Mouse (Mus musculus): ENCODE results near the gene Zic4. TPM values are rescaled to one million over a fixed set of nuclear protein-coding genes. Genes with fewer than 3 reads are reported as not detected.

The Zic4 gene
- total RNA-seq, 2 experiments from 2014 or later: 2.8 to 3.3 TPM

DNA sequence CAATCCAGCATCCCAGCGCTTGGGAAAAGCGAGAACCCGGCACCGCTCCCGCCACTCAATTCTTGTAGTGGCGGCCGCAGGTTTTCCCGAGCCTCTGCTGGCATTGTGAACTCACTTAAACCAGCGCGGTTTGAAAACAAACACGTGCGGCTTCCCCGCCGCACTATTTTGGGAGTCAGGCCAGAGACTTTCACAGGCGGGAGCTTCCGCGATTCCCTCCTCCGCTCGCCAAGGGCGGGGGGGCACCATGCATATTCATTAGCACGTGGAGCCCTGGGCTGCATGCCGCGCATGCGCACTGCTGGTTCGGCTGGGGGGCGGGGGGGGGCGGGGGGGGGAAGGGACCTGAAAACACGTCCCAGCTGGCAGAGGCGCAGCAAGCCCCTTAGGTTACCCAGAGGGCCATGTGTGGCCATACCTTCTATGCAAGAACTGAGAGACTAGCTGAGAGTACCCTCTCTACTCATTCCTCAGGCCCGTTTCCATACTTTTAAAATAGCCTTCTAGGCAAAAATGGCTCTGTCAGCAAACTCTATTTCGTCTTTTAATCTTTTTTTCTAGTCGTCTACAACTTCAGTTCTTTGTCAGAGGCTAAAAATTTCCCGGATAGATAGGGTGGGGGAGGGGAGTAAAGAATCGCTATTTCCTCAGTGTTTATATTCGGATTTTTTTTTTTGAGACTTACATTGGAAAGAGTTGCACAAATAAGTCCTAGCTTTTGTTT lies 6.4 kb upstream of the Zic4 start:
- no peak for TF ChIP-seq CTCF (conservative IDR thresholded peaks at IDR 0.05)
- peak overlapping the region; percentile 41 for H3K4me3 ChIP-seq
- peak; percentile 16 to 45 for DNase-seq (ENCODE audit: low spot score in 2 of 2)
- H3K27ac ChIP-seq: 0 out of 2 replicates have a peak overlapping the region, but pooled peaks have one; percentile 36

- no peak for DNase-seq (ENCODE audit: low spot score in 2 of 2)
- H3K4me3 ChIP-seq: no peak overlapping the region
- H3K27ac ChIP-seq: no peak overlapping the region
- no peak for TF ChIP-seq CTCF (conservative IDR thresholded peaks at IDR 0.05)
Observed at GRCm38 (mm10) chr9:91356353-91356740, 5.9 kb upstream of the Zic4 start.

GRCm38 (mm10) chr9:91357321-91357720 lies 4.9 kb upstream of the Zic4 start:
- DNase-seq (ENCODE audit: low spot score in 2 of 2): no peak
- Histone ChIP-seq H3K4me3 (no peak overlapping the region), H3K27ac (no peak overlapping the region)
- no peak for TF ChIP-seq CTCF (conservative IDR thresholded peaks at IDR 0.05)

DNA sequence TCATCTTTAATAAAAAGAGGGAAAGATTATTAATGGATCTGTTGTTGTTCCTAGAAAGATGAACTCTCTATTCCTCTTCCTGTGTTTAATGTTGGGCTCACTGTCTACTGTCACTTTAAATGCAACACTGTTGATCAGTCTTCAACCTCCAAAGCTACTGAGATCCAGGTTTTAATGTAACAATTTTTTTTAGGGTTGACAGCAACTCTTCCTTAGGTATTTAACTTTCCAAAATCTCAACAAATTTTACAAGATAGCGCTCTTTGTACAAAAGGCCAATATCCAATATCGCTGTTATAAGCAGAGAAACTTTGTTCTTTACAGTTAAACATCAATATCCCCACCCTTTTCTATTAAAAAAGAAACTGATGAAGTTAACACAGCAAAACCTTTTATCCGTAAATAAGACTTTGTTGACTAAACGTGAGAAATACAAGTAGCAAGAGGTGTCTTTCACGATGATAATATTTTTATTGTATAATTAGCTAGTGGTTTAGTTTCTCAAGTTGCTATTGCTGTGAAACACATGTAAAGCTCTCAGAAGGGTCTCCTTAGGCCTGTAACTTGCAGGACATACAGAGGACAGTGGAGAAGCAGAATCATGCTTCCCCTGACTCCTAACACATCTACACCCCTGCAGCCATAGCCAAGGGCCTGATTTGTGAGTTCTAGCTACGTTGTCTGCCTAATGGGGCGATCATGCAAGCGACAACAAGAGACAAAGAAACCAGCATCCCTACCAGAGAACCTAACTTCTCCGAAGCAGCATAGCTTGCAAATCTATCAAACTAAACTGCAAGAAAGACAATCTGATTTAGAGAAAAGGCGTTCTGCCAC lies 3.1 kb upstream of the Zic4 start:
- TF ChIP-seq CTCF (conservative IDR thresholded peaks at IDR 0.05): no peak
- DNase-seq (ENCODE audit: low spot score in 2 of 2): no peak
- H3K4me3 ChIP-seq: no peak overlapping the region
- no peak overlapping the region for H3K27ac ChIP-seq

DNA sequence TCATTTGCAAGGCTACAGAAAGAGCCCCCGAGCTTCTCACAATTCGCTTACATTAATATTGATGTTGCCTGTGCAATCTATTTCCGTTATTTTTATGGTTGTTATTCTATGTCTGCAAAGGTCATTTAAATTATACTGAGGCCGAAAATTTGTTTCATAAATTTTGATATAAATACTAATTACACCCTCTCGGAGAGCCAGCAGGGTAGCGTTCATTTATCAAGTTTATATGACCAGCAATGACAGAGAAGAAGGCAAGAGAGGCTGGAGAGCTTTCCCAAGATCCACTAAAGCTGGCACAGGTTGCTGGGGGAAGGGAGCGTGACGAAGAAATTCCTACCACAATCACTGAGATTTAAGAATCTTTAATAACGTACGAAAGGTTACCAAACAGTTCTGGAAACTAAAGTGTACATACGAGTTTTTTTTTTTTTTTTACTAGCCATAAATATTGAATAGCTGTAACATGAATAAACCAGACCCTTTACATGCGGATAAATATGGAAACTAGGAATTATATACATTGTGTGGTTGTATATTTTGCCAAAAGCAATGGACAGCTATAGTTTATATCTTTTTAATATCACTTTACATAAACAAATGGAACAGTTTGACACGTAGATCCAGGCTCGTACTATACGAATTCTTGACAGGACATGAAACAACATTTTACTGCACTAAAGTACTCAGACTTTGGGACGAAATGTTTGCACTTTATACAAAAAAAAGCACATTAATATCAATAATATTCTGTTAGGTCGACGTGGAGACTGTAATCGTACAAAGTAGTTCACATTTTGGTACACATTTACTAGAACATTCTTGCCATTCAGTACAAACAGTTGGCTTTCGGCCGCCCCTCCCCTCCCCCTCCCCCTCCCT lies 1.8 kb upstream of the Zic4 start:
- DNase-seq (ENCODE audit: low spot score in 2 of 2): no peak
- Histone ChIP-seq H3K4me3 (no peak overlapping the region; the same call in 1 of the 2 replicates), H3K27ac (no peak overlapping the region)
- TF ChIP-seq CTCF (conservative IDR thresholded peaks at IDR 0.05): no peak

- no peak for TF ChIP-seq CTCF (conservative IDR thresholded peaks at IDR 0.05)
- no peak for DNase-seq (ENCODE audit: low spot score in 2 of 2)
- Histone ChIP-seq H3K4me3 (peak overlapping the region; percentile 49), H3K27ac (0 out of 2 replicates have a peak overlapping the region, but pooled peaks have one; percentile 57)
Observed at GRCm38 (mm10) chr9:91361033-91361855, 969 bp upstream of the Zic4 start.

DNA sequence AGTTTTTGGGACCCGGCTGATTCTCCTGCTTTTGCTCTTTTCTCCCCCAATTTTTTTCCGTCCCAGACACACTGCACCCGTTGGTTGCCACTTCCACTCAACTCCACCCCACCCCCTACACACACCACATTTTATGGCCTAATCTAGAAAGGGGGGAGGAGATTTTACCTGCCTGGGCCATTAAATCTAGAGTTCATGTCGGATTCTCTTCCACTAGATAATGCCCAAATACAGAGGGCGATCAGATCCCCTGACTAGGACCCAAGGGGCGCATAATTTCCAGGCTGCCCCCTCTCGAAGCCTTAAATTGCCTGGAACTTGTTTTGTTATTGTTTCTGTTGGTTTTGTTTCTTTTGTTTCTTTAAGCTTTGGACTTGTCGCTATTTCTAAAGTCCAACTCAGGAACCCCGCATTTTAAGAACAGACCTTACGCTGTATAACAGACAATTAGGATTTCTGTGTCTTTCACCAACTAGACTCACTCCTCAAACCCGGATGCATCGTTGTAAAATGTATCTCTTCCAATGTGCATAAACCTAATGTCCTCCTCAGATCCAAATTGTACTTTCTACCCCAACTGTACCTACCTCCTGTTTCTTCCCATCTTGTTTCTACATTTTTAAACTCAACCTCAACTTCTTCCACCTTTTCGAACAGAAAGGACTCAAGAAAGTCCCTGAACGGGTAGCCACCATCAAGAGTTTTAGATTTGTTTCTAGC lies 958 bp downstream of the Zic4 start:
- H3K4me3 ChIP-seq: peak overlapping the region; percentile 49
- no peak for TF ChIP-seq CTCF (conservative IDR thresholded peaks at IDR 0.05)
- no peak for DNase-seq (ENCODE audit: low spot score in 2 of 2)
- peak overlapping the region; percentile 23; the same call in 1 of the 2 replicates for H3K27ac ChIP-seq

DNA sequence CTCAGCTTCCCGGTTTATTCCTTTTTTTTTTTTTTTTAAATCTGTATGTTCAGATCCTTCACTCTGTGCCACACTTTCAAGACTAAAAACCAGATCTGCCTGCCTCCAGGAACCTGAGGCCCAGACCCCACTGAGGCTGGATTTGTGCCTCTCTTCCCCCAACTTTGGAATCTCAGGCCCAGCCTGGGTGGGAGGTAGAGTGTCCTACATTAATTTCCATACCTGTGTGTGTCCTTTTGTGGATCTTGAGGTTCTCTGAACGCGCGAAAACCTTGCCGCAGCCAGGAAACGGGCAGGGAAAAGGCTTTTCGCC lies 1.6 kb downstream of the Zic4 start:
- Histone ChIP-seq H3K4me3 (peak overlapping the region; percentile 49), H3K27ac (peak overlapping the region; percentile 48; the same call in 1 of the 2 replicates)
- no peak for TF ChIP-seq CTCF (conservative IDR thresholded peaks at IDR 0.05)
- DNase-seq (ENCODE audit: low spot score in 2 of 2): no peak

- peak overlapping the region; percentile 49 for H3K4me3 ChIP-seq
- DNase-seq (ENCODE audit: low spot score in 2 of 2): no peak
- TF ChIP-seq CTCF (conservative IDR thresholded peaks at IDR 0.05): no peak
- peak overlapping the region; percentile 48 for H3K27ac ChIP-seq
Observed at GRCm38 (mm10) chr9:91364127-91364970, 2.1 kb downstream of the Zic4 start.

DNA sequence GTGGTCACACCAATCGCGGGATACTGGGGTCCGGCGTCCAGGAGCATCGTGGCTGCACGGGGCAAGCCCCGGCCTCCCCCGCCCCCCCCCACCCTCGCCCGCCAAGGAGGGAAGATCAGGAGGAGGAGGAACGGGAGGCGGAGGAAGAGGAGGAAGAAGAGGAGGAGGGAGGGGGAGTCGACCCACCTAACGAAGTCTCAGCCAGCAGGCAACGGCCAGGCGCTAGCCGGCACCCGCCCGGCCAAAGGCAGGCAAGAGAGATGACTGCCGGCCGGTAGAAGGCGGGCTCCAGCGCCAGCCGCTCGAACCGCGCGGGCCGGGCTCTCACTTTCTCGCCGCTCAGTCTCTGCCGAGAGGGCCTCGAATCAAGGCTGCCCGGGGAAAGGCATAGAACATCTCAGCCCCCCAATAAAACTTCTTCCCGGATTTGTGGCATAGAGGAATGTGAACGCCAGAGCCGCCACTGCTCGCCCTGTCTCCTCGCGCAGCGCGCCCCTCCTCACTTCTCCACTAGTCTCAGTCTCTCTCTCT lies 2.8 kb downstream of the Zic4 start:
- Histone ChIP-seq H3K4me3 (peak overlapping the region; percentile 49), H3K27ac (peak overlapping the region; percentile 59; the same call in 1 of the 2 replicates)
- no peak for DNase-seq (ENCODE audit: low spot score in 2 of 2)
- no peak for TF ChIP-seq CTCF (conservative IDR thresholded peaks at IDR 0.05)

All from layer of hippocampus, adult 2 months (tissue).